Mouse (Mus musculus) small intestine, adult 2 months (tissue): ENCODE results near the gene Hcrt. TPM values are rescaled to one million over a fixed set of nuclear protein-coding genes. Genes with fewer than 3 reads are reported as not detected.

Experiments
- H3K27ac ChIP-seq: fragments of 200-500 bp; 2 replicates; pipeline ENCODE4 v1.5.1; 2012; ENCODE audit warnings: low read depth, low read length, control low read depth, inconsistent platforms; ENCODE audit not compliant: insufficient read depth
- H3K27me3 ChIP-seq: fragments of 200-500 bp; 2 replicates; pipeline ENCODE4 v1.6.1; 2012; ENCODE audit warnings: mild to moderate bottlenecking, moderate library complexity, low read length, inconsistent platforms; ENCODE audit not compliant: control insufficient read depth, insufficient read depth
- H3K36me3 ChIP-seq: fragments of 200-500 bp; 2 replicates; pipeline ENCODE4 v1.6.1; 2012; ENCODE audit warnings: mild to moderate bottlenecking, low read length, control low read depth, inconsistent platforms; ENCODE audit not compliant: control insufficient read depth, insufficient read depth
- H3K4me1 ChIP-seq: fragments of 200-500 bp; 2 replicates; pipeline ENCODE4 v1.6.1; 2012; ENCODE audit warnings: low read length, inconsistent platforms, mixed read lengths; ENCODE audit not compliant: control insufficient read depth, insufficient read depth, insufficient read length
- H3K4me3 ChIP-seq: fragments of 200-500 bp; 2 replicates; pipeline ENCODE4 v1.5.1; 2012; ENCODE audit warnings: low read depth, mild to moderate bottlenecking, control low read depth, inconsistent platforms, low read length, moderate library complexity
- CTCF ChIP-seq: fragments of 200-500 bp; IDR thresholded peaks from 2 replicates; pipeline ENCODE4 v1.5.1; 2012; ENCODE audit warnings: low read depth, mild to moderate bottlenecking, control low read depth, inconsistent platforms, low read length, moderate library complexity, mixed read lengths; ENCODE audit not compliant: insufficient replicate concordance, insufficient read length; ENCODE audit errors: extremely low read depth
- POLR2A ChIP-seq: fragments of 200-500 bp; IDR thresholded peaks from 2 replicates; pipeline ENCODE4 v1.6.1; 2012; ENCODE audit warnings: low read depth, mild to moderate bottlenecking, control low read depth, inconsistent platforms, low read length, moderate library complexity
- WGBS: fragments of 180-500 bp; shearing (Covaris S2); methylation state at CpG from one replicate; pipeline ENCODE4 v1.1.7; 2018; 5-methylcytosine and 5-hydroxymethylcytosine counted together
- polyA plus RNA-seq: library from polyadenylated mRNA; depleted of rRNA; stranded (reverse); fragments of >200 nt; gene quantifications from 2 replicates; pipeline ENCODE4 v1.2.3, GENCODE M21; 2012

The Hcrt gene
- polyA plus RNA-seq, 1 experiment, result not detected

DNA sequence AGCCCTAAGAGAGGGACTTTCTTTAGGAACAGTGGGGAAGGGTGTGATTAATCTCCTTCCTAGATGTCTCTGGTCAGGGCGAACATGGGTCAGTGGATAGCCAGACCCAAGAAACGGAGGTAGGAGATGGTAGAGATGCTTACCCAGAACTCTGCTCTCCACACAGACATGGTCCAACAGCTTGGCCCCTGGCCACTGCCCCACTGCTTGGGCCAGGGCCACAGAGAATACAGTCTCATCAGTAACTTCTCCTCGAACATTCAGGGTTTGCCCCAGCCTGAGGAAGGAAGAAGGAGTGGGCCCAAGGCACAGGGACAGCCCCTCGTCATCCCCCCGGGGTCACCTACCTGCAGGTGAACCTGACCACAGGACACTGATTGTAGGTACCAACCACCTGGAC is 5.1 kb upstream of the Hcrt start:
- H3K4me1 ChIP-seq, result peaks cover 10% of the 10 kb centered on the region
- no peak overlapping the region for H3K27ac ChIP-seq
- H3K27me3 ChIP-seq, result no peaks in the 10 kb centered on the region
- no peak for TF ChIP-seq POLR2A
- TF ChIP-seq CTCF, result no peak
- H3K4me3 ChIP-seq, result no peak overlapping the region
- WGBS, result 91% methylated on average over 5 of the region's 5 CpGs
- H3K36me3 ChIP-seq, result no peaks in the 10 kb centered on the region

DNA sequence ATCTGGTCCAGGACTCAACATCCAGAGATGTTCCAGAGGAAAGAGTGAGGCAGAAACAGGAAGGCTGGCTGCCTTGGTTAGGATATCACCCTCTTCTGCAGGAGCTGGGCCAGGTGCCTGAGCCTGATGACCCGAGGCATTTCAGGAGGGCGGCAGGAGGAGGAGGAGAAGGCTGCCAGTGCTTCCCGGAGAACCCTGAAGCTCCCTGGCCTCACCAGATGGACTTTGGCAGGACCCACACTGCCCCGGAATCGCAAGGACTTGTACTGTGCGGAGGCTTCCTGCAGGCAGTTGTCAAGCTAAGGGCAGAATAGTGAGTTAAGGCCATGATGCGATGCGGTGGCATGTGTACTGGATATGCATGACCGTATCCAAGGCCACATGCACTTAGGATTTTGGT is 4.0 kb upstream of the Hcrt start:
- no peak for TF ChIP-seq POLR2A
- TF ChIP-seq CTCF, result no peak
- H3K4me1 ChIP-seq, result peaks cover 13% of the 10 kb centered on the region
- WGBS, result 70% methylated on average over 9 of the region's 9 CpGs
- no peak overlapping the region for H3K4me3 ChIP-seq
- H3K27me3 ChIP-seq, result no peaks in the 10 kb centered on the region
- no peak overlapping the region for H3K27ac ChIP-seq
- no peaks in the 10 kb centered on the region for H3K36me3 ChIP-seq

DNA sequence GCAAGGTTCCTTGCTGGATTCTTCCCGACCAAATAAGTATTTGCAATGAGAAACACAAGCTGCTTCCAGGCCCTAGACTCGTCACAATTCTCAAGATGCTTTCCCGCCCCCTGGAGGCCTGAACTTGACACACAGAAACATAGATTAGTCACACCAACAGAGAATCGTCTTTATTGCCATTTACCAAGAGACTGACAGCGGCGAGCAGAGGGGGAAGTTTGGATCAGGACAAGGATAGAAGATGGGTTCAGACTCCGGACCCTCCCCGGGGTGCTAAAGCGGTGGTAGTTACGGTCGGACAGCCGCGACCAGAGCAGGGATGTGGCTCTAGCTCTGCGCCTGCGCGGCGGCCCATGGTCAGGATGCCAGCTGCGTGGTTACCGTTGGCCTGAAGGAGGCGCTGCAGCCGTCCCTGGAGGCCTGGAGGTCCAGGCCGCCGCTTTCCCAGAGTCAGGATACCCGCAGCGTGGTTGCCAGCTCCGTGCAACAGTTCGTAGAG is 1.1 kb downstream of the Hcrt start:
- TF ChIP-seq CTCF (peak; percentile 58), POLR2A (no peak)
- H3K4me3 ChIP-seq, result peak overlapping the region; percentile 64
- WGBS, result 1% methylated on average over 27 of the region's 27 CpGs
- H3K27ac ChIP-seq, result no peak overlapping the region
- no peaks in the 10 kb centered on the region for H3K36me3 ChIP-seq
- H3K27me3 ChIP-seq, result peaks cover 9% of the 10 kb centered on the region
- peaks cover 13% of the 10 kb centered on the region for H3K4me1 ChIP-seq

DNA sequence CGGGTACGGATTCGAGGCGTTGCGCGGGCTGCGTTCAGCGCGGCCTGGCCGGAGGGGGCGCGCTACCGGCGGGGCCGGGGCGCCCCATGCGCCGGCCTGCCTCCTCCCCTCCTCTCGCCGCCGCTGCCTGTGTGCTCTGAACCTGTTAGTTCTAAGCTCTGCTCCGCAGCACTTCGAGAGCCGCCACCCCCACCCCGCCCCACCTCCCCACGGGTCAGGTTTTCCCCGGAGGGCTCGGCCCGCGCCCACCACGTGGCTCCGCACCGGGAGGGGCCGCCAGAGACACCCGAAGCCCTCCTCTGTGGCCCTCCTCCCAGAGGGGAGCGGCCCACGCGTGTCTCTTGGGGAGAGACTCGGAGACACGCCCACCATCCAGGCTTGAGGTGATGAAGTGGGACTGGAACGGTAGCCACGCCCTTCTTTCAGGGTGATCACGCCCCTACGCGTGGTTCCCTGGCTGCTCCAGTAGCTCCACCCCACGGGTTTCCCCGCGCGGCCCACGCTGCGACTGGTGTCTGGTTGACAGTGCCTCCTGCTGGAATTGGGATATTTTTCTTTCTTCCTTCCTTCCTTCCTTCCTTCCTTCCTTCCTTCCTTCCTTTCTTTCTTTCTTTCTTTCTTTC is 3.0 kb downstream of the Hcrt start, which contains the start of gene Kcnh4:
Gene Kcnh4, minus strand, starts transcription at position 332 of the 623 bp plus-strand sequence.
- Histone ChIP-seq H3K4me3 (peak within 1 kb of the TSS; percentile 29), H3K4me1 (peaks cover 13% of the 10 kb centered on the region), H3K36me3 (no peaks in the 10 kb centered on the region), H3K27me3 (peaks cover 9% of the 10 kb centered on the region), H3K27ac (no peak within 1 kb of the TSS)
- no peak for TF ChIP-seq POLR2A
- TF ChIP-seq CTCF, result no peak
- 1% methylated on average over 50 of the region's 51 CpGs for WGBS

DNA sequence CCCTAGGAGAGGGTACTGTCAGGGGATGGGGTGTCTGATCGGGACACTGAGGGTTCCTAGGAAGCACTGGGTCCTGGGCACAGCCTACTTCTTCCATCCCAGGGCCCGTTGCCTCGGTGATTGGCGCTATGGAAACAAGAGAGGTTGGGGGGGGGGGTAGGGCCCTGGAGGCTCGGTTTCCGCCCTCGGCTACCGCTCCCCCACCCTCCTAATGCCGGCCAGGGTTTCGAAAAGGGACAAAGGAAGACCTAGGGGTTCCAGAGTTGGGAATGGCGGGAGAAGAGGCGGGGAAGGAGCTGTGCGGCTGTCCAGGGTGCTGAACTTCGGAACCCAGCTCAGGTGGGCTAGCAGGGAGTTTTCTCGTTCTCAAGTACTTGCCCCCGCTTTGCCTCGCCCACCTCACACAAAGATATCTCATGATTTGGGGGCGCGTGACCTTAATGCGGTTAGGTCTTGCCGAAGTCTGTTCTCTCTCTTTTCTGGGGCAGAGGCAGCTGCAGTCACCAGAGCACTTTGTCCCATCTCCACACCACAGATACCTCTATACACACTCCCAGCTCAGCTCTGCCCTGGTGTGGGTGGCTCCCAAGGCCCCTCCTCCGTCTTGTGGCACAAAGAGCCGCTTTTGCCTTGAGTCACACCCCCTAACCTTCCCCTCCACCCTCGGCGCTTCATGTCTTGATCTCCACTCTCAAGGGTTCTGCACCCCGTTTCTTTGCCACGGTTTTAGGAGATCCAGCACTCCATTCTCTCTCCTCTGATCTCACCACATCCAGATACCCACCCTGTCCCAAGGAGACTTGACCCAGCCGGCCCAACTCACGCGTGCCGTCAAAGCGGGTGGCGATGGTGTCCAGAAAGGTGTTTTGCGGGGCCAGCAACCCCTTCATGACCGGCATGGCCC is 3.8 kb downstream of the Hcrt start:
- TF ChIP-seq POLR2A (no peak), CTCF (no peak)

DNA sequence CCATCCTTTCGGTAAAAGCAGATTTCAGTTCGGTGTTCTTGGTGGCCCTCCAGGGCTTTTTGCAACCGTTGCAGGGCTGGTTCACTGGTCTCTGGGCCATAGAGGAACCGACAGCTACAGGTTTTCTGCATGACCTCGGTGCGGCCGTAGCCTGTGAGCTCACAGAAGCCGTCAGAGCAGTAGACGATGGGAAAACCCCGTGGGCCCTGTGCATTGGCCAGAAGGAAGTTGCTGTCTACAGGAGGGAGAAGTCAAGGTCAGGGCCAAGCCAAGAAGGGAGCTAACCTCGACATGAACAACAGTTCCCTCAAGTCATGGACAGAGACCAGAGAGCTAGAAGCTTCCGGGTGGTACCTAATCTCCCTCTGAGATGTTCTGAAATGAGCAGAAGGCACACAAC is 5.2 kb downstream of the Hcrt start:
- no peak for TF ChIP-seq CTCF
- no peak for TF ChIP-seq POLR2A

More for the DNA sequence above, 3.8 kb downstream of the Hcrt start:
- Histone ChIP-seq H3K27me3 (peaks cover 9% of the 10 kb centered on the region), H3K36me3 (no peaks in the 10 kb centered on the region), H3K4me1 (peaks cover 13% of the 10 kb centered on the region), H3K4me3 (peak overlapping the region; percentile 29), H3K27ac (no peak overlapping the region)
- 4% methylated on average over 35 of the region's 35 CpGs for WGBS

DNA sequence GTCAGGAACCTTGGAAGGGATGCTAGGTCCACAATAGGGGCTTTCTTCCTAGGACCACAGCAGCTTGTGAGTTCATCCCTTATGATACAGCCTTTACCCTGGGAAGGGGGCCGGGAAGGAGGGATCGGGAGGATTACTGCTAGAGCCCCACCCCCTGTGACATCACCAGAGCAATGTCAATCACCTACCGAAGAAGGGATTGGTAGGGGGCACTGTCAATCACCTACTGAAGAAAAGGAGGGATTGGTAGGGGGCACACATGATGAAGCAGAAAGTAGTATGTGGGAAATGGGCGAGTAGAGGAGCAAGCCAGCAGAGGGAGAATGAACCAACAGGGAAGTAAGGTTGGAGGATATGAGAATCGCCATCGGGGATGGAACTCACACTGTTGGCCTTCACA is 6.3 kb downstream of the Hcrt start:
- peaks cover 9% of the 10 kb centered on the region for H3K27me3 ChIP-seq

More for the DNA sequence above, 5.2 kb downstream of the Hcrt start:
- peaks cover 9% of the 10 kb centered on the region for H3K27me3 ChIP-seq
- H3K27ac ChIP-seq, result no peak overlapping the region
- peaks cover 13% of the 10 kb centered on the region for H3K4me1 ChIP-seq
- no peak overlapping the region for H3K4me3 ChIP-seq
- no peaks in the 10 kb centered on the region for H3K36me3 ChIP-seq
- WGBS, result 74% methylated on average over 12 of the region's 12 CpGs

More for the DNA sequence above, 6.3 kb downstream of the Hcrt start:
- no peaks in the 10 kb centered on the region for H3K36me3 ChIP-seq
- WGBS, result 53% methylated on average over 6 of the region's 6 CpGs
- no peak overlapping the region for H3K4me3 ChIP-seq
- no peak overlapping the region for H3K27ac ChIP-seq
- peaks cover 9% of the 10 kb centered on the region for H3K4me1 ChIP-seq
- no peak for TF ChIP-seq POLR2A
